Mouse (Mus musculus): Measurements from ENCODE around the gene Scamp2. TPM values are rescaled to one million over a fixed set of nuclear protein-coding genes. Genes with fewer than 3 reads are reported as not detected.

Gene Scamp2
- 51.1 and 52.8 TPM in 2 replicates for polyA plus RNA-seq (2016; fragmentation: Nextera tagmentation; extraction: Ambion mirVana)

DNA sequence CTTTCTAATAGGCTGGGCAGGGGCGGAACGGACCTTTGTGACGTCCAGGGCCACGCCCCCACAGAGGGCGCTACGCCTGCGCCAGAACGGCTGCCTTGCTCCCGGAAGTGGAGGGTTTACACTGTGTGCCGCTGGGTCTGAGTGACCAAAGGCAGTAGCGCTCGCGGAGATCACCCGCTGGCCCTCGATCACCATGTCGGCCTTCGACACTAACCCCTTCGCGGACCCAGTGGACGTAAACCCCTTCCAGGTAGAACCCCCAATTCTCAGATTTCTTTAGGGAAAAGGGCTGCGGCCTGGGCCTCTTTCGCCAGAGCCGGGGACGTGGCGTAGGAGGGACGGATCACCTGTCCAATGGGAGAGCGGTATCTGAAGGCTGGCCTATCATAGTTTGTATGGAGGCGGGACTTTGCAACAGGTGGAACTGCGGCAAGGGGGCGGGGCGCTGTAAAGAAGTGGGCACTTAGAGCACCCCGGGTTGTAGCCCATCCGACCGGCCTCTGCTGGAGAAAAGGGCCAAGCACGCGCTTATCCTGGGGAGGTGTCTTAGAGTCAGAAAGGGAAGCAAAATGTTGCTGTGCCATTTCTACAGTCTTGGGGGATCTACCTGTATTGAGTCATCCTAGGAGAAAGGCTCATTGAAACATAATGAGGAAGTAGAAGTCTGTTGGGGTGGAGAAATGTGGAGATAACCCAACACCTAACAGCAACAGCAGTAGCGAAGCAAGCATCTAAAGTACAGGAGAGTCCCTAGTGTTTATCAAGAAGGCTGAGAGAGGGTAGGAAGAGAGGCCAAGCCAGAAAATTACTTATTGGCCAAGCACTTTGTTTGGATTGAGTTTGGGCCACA, at the start of gene Scamp2:
TSS of gene Scamp2 (plus strand) at position 83 of the 850 bp plus-strand sequence.
- Histone ChIP-seq H3K9me3 (no peaks in the 10 kb centered on the region), H3K27me3 (ENCODE audit: poor library complexity, severe bottlenecking) (no peaks in the 10 kb centered on the region), H3K36me3 (replicated peaks) (0 out of 2 replicates have a peak, but pooled peaks cover 3% of the 10 kb centered on the region), H3K4me3 (peak within 1 kb of the TSS; percentile 74), H3K4me1 (peaks cover 30% of the 10 kb centered on the region), H3K27ac (peak within 1 kb of the TSS; percentile 90)
- WGBS: 1% methylated on average over 37 of the region's 37 CpGs
- peak; percentile 95 for DNase-seq (ENCODE audit: extremely low spot score, low spot score)

DNA sequence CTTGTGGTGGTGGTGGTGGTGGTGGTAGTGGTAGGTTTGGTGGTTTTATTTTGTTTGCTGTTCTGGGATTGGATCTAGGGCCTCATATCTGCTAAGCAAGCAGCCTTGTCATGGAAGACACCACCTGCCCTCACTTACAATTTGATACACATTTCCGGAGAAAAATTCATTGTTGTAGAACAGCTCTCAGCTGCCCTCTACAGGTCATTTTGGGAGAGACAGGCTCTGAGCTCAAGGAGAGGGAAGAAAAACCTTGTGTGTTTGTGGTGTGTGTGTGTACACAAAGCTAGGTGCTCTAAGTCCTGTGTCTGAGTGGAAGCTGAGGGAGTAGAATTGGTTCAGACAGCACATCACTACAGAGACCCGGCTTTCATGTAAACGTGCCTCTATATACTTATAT, 43.6 kb upstream of the Scamp2 start:
- H3K4me3 ChIP-seq: no peak overlapping the region
- H3K36me3 ChIP-seq (replicated peaks): no peaks in the 10 kb centered on the region
- DNase-seq (ENCODE audit: extremely low spot score, low spot score): peak; percentile 58
- H3K4me1 ChIP-seq: peaks cover 13% of the 10 kb centered on the region
- 20% methylated on average over 3 of the region's 3 CpGs for WGBS
- H3K27ac ChIP-seq: peak overlapping the region; percentile 62; the same call in 1 of the 2 replicates
- no peaks in the 10 kb centered on the region for H3K27me3 ChIP-seq (ENCODE audit: poor library complexity, severe bottlenecking)
- H3K9me3 ChIP-seq: no peaks in the 10 kb centered on the region

GRCm38 (mm10) chr9:57520375-57521055, 40.2 kb upstream of the Scamp2 start:
- no peak for DNase-seq (ENCODE audit: extremely low spot score, low spot score)
- 25% methylated on average over 16 of the region's 16 CpGs for WGBS
- H3K9me3 ChIP-seq: no peaks in the 10 kb centered on the region
- peak overlapping the region; percentile 98 for H3K27ac ChIP-seq
- no peaks in the 10 kb centered on the region for H3K27me3 ChIP-seq (ENCODE audit: poor library complexity, severe bottlenecking)
- H3K4me3 ChIP-seq: peak overlapping the region; percentile 99
- H3K36me3 ChIP-seq (replicated peaks): 0 out of 2 replicates have a peak, but pooled peaks cover 2% of the 10 kb centered on the region
- H3K4me1 ChIP-seq: peaks cover 33% of the 10 kb centered on the region

GRCm38 (mm10) chr9:57521056-57521911, 39.5 kb upstream of the Scamp2 start, which contains the start of gene Cox5a:
Gene Cox5a (plus strand): TSS chr9:57521274.
- WGBS: under 1% methylated on average over 95 of the region's 95 CpGs
- H3K36me3 ChIP-seq (replicated peaks): 0 out of 2 replicates have a peak, but pooled peaks cover 5% of the 10 kb centered on the region
- DNase-seq (ENCODE audit: extremely low spot score, low spot score): peak; percentile 90
- peak within 1 kb of the TSS; percentile 99 for H3K4me3 ChIP-seq
- H3K9me3 ChIP-seq: no peaks in the 10 kb centered on the region
- H3K27ac ChIP-seq: peak within 1 kb of the TSS; percentile 98
- no peaks in the 10 kb centered on the region for H3K27me3 ChIP-seq (ENCODE audit: poor library complexity, severe bottlenecking)
- peaks cover 33% of the 10 kb centered on the region for H3K4me1 ChIP-seq

- H3K4me3 ChIP-seq: peak overlapping the region; percentile 99
- H3K27me3 ChIP-seq (ENCODE audit: poor library complexity, severe bottlenecking): no peaks in the 10 kb centered on the region
- 57% methylated on average over 7 of the region's 7 CpGs for WGBS
- H3K36me3 ChIP-seq (replicated peaks): 0 out of 2 replicates have a peak, but pooled peaks cover 7% of the 10 kb centered on the region
- H3K4me1 ChIP-seq: peaks cover 28% of the 10 kb centered on the region
- DNase-seq (ENCODE audit: extremely low spot score, low spot score): no peak
- peak overlapping the region; percentile 98 for H3K27ac ChIP-seq
- H3K9me3 ChIP-seq: no peaks in the 10 kb centered on the region
These were observed 38.5 kb upstream of the Scamp2 start for GRCm38 (mm10) chr9:57522114-57522860.

DNA sequence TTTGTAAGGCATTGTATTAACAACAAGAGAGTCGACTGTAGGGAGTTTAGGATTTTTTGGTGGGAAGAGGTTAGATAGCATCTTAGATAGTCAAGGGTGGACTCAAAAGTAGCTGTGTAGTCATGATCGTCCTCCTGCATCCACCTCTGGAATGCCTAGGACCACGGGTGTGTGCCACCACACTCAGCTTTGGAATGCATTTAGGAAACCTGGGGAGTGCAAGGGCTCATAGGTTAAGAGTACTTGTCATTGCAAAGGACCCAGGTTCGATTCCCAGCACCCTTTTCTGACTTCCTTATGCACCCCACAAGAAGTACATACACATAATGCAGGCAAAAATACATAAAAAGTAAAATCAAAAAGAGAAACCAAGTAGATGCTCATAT, 37.9 kb upstream of the Scamp2 start:
- Histone ChIP-seq H3K27me3 (ENCODE audit: poor library complexity, severe bottlenecking) (no peaks in the 10 kb centered on the region), H3K27ac (no peak overlapping the region), H3K4me3 (peak overlapping the region; percentile 99), H3K36me3 (replicated peaks) (0 out of 2 replicates have a peak, but pooled peaks cover 7% of the 10 kb centered on the region), H3K9me3 (no peaks in the 10 kb centered on the region), H3K4me1 (peaks cover 28% of the 10 kb centered on the region)
- no peak for DNase-seq (ENCODE audit: extremely low spot score, low spot score)
- WGBS: 88% methylated on average over 4 of the region's 4 CpGs

- no peaks in the 10 kb centered on the region for H3K27me3 ChIP-seq (ENCODE audit: poor library complexity, severe bottlenecking)
- WGBS: 93% methylated on average over 1 of the region's 1 CpGs
- H3K27ac ChIP-seq: no peak overlapping the region
- no peak overlapping the region for H3K4me3 ChIP-seq
- H3K4me1 ChIP-seq: peaks cover 28% of the 10 kb centered on the region
- H3K9me3 ChIP-seq: no peaks in the 10 kb centered on the region
- DNase-seq (ENCODE audit: extremely low spot score, low spot score): no peak
- peaks cover 8% of the 10 kb centered on the region; the same call in 1 of the 2 replicates for H3K36me3 ChIP-seq (replicated peaks)
These were observed 37.0 kb upstream of the Scamp2 start for GRCm38 (mm10) chr9:57523754-57524153.

DNA sequence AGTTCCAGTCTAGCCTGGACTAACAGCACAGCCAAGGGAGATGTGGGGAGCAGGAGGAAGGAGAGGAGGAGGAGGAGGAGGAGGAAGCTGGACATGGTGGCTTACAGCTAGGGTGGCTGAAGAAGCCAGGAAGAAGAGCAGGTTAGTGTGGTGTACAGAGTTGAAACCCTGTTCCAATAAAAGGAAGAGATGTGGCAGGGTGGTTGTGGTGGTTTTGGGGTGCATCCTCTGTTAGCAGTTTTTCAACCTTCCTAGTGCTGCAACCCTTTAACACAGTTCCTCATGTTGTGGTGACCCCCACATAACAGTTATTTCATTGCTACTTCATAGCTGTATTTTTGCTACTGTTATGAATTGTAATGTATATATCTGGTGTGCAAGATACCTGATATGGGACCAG, 36.3 kb upstream of the Scamp2 start:
- H3K36me3 ChIP-seq (replicated peaks): peaks cover 15% of the 10 kb centered on the region
- no peak for DNase-seq (ENCODE audit: extremely low spot score, low spot score)
- no peak overlapping the region for H3K27ac ChIP-seq
- no peak overlapping the region for H3K4me3 ChIP-seq
- H3K9me3 ChIP-seq: no peaks in the 10 kb centered on the region
- H3K4me1 ChIP-seq: peaks cover 28% of the 10 kb centered on the region
- H3K27me3 ChIP-seq (ENCODE audit: poor library complexity, severe bottlenecking): no peaks in the 10 kb centered on the region

GRCm38 (mm10) chr9:57525516-57525915, 35.2 kb upstream of the Scamp2 start:
- peaks cover 26% of the 10 kb centered on the region for H3K4me1 ChIP-seq
- no peak overlapping the region for H3K4me3 ChIP-seq
- 92% methylated on average over 2 of the region's 2 CpGs for WGBS
- no peaks in the 10 kb centered on the region for H3K9me3 ChIP-seq
- H3K27me3 ChIP-seq (ENCODE audit: poor library complexity, severe bottlenecking): no peaks in the 10 kb centered on the region
- peaks cover 26% of the 10 kb centered on the region for H3K36me3 ChIP-seq (replicated peaks)
- no peak for DNase-seq (ENCODE audit: extremely low spot score, low spot score)
- H3K27ac ChIP-seq: no peak overlapping the region

DNA sequence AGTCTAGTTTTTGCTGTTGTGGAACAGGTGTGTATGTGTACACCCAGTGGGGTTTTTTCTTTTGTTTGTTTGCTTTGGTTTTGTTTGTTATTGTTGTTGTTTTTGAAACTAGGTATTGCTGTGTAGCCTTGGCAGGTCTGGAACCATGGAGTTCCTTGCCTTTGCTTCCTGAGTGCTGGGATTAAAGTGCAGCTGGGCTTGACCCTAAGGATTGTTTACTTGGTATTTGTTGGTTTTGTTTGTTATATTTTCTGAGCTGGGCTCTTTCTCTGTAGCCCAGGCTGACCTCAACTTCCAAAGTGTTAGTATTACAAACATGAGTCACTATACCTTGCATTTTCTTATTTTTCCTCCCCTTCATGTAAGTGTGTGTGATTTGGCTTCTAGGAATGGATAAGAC, 34.3 kb upstream of the Scamp2 start:
- H3K36me3 ChIP-seq (replicated peaks): peaks cover 35% of the 10 kb centered on the region

DNA sequence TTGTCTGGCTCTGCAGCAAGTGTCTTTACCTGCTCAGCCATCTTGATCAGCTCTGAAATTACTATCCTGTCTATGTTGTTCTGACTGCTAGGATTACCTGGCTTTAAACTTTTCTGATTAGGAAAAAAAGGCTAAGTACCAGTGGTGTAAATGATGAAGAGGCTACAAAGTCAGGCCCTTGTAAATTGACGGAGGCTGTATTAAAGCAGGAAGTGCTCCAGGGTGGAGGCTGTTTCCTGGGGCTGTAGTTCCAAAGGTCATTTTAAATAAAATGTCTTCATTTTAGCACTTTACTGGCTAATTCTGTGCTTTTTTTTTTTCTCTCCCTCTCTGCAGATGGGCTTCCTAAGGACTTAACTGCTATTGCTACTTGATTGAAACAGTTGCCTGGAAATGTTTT, 28.8 kb upstream of the Scamp2 start:
- 96% methylated on average over 1 of the region's 1 CpGs for whole genome bisulfite sequencing
- no peaks in the 10 kb centered on the region for H3K27me3 ChIP-seq (ENCODE audit: poor library complexity, severe bottlenecking)
- no peaks in the 10 kb centered on the region for H3K9me3 ChIP-seq
- H3K4me3 ChIP-seq: no peak overlapping the region
- H3K27ac ChIP-seq: no peak overlapping the region
- peaks cover 5% of the 10 kb centered on the region for H3K4me1 ChIP-seq
- no peak for DNase-seq (ENCODE audit: extremely low spot score, low spot score)
- peaks cover 64% of the 10 kb centered on the region for H3K36me3 ChIP-seq (replicated peaks)

More for the DNA sequence above, 34.3 kb upstream of the Scamp2 start:
- Histone ChIP-seq H3K27ac (no peak overlapping the region), H3K9me3 (no peaks in the 10 kb centered on the region), H3K27me3 (ENCODE audit: poor library complexity, severe bottlenecking) (no peaks in the 10 kb centered on the region), H3K4me1 (peaks cover 24% of the 10 kb centered on the region), H3K4me3 (no peak overlapping the region)
- DNase-seq (ENCODE audit: extremely low spot score, low spot score): no peak

DNA sequence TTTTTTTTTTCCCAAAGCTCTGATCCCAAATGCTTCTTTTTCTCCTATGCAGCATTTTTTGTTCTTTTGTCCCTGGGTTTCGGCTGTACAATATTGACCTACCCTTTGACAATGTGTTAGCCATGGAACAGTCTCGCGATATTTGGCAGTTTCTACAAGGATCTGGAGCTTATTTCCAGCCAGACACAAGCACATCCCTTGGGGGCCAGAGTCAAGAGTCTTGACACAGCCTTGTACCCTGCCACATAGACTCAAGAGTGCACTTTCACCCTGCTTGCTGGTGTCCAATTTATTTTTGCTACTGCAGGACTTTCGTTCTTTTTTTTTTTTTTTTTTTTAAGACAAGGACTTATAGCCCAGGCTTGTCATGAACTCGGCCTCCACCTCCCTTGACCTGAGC, 24.4 kb upstream of the Scamp2 start:
- H3K4me1 ChIP-seq: peaks cover 27% of the 10 kb centered on the region
- H3K9me3 ChIP-seq: no peaks in the 10 kb centered on the region
- DNase-seq (ENCODE audit: extremely low spot score, low spot score): no peak
- peak overlapping the region; percentile 85; the same call in 1 of the 2 replicates for H3K4me3 ChIP-seq
- H3K36me3 ChIP-seq (replicated peaks): peaks cover 64% of the 10 kb centered on the region
- no peaks in the 10 kb centered on the region for H3K27me3 ChIP-seq (ENCODE audit: poor library complexity, severe bottlenecking)
- 94% methylated on average over 5 of the region's 5 CpGs for WGBS
- peak overlapping the region; percentile 95 for H3K27ac ChIP-seq
